Mouse (Mus musculus): ENCODE data around the gene Uck2.

Uck2 gene

DNA sequence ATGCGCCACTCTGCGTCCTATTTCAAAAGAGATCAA lies at the start of gene Uck2:
Gene Uck2 (minus strand): TSS at position 1 of the 36 bp plus-strand sequence.
- in situ Hi-C loops (cut with MboI): no loop called here

DNA sequence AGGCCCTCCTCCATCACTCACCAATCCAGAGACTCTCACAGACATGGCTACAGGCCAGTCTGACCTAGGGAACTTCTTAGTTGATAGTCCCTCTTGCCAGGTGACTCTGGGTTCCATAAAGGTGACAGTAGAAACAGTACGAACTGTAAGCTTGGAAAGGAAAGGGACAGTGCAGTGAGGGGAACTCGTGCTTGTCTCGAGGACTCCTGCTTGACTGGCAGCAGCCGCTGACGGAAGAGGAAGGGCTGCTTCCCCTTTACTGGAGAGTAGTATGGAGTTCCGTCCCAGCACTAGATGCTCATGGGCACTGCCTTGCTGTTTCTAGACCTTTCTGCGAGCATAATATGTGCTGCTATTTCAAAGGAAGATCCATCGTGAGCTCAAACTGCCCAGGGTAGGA lies 46.0 kb upstream of the Uck2 start:
- in situ Hi-C loops (cut with MboI): no loop called here

DNA sequence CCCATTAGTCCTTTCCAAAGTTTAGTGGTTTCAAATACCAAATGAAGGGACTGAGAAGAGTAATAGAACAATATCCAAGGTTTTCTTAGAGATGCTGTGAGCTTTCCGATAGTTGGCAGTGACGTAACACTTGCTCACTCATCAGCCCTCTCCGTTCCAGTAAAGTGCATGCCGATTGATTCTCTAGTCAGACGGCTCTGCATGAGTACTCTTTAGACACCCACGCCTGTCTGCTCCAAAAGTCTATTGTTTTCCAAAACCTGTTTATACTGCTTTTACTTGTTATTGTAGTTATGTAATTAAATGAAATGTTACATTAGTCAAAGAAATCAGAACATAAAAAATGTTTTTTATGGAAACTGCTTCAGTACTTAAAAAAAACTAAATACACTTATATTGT lies 43.7 kb upstream of the Uck2 start:
- in situ Hi-C loops (cut with MboI): no loop called here

DNA sequence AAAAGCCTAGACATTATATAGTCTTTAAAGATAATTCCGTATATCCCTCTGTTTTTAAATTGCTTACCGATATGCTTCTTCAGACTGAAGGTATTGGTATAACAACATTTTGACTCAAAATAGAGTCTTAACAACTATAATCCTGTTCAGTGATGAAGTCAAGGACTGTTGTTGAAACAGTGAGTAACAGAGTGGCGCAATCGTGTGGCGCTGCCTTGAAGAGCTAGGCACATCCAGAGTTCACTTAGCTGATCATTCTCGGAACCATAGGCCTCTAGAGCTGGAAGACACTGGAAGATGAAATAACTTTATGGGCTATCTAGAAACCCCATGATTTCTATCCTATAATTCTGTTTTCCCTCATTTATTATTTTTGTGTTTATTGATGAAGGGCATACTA lies 36.6 kb upstream of the Uck2 start:
- in situ Hi-C loops (cut with MboI): no loop called here

DNA sequence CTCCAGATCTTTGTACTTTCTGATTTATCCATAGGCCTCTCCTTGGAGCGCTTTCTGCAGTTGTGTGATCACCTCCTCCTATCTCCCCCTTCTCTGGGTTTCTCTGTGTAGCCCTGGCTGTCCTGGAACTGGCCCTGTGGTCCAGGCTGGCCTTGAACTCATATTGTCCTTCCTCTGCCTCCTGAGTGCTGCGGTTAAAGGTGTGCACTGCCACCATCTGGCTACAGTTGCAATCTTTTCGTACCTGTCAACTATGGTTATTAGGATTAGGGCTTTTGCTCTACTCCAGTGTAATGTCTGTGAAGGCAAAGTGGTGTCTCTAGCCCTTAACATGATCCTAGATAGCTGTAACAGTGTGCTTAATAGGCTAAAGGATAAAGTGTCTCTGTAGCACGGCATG lies 28.1 kb upstream of the Uck2 start:
- in situ Hi-C loops (cut with MboI): no loop called here

DNA sequence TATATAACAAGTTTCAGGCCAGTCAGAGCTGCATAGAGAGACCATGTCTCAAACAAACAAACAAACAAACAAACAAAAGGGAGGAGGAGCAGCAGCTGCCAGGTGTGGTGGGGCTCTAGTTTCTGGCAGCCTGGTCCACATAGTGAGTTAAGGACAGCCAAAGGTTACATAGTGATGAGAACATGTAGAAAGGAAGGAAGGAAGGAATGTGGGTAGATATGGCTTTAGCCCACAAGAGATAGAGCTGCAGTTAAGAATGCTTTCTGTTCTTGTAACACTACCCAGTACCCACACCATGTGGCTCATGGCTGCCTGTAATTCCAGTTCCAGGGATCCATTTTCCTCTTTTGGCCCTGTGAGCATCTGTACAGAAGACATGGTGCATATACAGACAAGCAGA lies 27.2 kb upstream of the Uck2 start:
- in situ Hi-C loops (cut with MboI): no loop called here

DNA sequence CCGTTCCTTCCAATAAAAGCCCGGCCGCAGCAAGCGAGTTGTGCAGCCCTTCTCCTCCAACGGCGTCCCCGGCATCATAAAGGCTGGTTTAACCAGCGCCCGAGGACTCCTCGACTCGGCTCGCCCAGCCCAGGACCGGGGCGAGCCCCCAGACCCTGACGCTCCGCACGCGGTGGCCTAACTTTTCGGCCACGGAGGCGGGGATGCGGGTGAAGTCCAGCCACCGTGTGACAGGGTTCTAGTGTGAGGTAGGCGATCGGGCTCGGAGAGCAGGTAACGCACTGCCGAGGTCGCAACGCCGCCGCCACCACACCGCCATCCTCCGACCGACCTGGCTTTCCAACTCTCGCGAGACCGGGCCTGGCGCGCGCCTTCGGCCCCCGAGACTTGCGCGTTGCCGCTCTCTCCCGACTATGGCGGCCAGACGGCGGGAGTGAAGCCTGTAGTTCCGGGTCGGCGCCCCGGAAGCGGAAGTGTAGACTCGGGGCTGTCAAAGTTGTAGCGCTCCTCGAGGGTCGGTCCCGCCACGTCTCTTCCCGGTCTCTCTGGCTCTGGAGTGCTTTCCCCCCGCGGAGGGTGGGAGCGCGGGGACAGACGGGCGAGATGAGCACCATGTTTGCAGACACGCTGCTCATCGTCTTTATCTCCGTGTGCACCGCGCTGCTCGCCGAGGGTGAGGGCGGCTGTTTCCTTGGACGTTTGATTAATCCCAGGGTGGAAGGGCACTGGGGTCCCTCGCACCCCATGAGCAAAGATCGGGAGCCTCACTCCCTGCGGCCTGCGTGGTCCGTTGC lies 23.3 kb upstream of the Uck2 start, which contains the start of gene Tmco1:
Gene Tmco1 (plus strand): TSS at position 118 of the 794 bp plus-strand sequence.
- in situ Hi-C loops (cut with MboI): no loop called here

DNA sequence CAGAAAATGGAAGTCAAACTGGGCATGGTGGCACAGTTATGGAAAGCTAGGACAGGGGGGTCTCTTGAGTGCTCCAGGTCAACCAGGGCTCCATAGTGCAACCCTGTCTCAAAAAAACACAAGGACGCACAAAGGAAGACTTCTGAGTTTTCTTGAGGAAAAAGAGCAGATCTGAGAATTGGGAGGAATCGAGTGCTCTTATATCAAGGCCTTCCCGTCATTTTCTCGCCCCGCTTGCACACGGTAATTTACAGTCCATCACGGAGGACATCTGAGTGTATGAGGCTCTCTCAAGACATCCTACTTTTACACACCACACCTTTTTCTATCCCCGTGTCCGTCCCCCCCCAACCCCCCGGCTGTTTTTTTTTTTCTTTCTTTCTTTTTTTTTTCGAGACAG lies 22.6 kb upstream of the Uck2 start:
- in situ Hi-C loops (cut with MboI): no loop called here

DNA sequence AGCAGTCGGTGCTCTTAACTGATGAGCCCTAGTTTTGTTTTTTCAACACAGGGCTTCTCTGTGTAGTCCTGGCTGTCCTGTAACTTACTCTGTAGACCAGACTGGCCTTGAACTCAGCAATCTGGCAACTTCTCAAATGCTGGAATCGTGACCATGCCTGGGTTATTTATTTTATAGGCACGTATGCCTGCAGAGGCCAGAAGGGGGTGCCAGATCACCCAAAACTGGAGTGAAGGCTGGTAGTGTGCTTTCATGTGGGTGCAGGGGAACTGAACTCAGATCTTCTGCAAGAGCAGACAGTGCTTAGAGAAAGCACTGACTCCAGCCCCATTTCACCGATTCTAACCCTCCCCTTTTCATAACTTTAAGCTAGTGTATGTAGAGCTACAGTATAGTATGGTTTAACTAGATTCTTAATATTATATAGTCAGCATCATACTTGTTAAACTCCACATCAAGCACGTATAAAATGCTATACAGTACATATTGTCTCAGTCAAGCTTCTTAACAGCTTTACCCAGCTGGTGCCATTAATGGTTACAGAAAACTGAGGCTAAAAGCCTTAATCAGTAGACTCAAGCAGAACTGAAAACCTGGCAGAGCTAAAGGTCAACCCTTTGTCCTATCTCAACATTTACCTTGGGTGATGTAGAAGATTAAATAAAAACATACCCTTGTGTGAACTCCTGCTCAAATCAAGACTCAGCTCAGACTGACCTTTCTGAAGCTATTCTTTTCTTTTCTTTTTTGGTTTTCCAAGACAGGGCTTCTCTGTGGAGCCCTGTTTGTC lies 21.5 kb upstream of the Uck2 start:
- in situ Hi-C loops (cut with MboI): no loop called here

DNA sequence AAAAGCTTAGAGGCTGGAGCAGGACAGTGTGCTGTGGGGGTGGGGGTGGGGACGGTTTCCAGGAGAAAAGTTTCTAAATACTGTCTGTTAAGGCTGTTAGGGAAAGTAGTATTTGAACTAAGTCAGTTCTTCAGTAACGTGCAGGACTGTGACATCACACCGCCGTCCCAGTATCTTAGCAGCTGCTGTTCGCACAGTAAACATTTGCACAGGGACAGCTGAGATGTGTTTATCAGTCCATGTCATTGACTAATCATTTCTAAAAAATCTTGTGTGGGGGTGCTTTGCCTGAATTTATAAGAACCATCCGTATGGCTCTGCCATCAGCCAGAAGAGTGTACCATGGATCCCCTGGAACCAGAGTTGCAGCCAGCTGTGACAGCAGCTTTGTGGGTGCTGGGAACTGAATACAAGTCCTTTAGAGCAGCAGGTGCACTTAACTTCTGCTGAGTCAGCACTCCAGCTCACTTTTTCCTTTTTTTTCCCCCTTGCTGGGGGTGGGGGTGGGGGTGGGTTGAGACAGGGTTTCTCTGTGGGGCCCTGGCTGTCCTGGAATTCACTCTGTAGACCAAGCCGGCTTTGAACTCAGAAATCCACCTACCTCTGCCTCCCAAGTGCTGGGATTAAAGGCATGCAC lies 20.5 kb upstream of the Uck2 start:
- in situ Hi-C loops (cut with MboI): no loop called here

DNA sequence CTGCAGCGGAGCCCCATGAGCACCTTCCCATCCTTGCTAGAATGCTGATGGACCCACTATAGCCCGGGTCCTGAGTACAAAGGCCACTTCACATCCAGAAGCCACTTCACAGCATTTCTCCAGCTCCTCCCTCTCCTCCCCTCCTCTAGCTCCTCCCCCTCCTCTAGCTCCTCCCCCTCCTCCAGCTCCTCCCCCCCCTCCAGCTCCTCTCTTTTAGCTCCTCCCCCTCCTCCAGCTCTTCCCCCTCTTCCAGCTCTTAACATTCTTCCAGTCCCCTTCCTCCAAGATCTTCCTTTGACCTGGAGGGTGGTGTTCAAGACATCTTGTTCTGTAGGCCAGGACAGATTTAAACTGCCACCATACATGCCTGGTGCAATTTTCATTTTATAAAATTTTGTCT lies 15.0 kb upstream of the Uck2 start:
- in situ Hi-C loops (cut with MboI): no loop called here

DNA sequence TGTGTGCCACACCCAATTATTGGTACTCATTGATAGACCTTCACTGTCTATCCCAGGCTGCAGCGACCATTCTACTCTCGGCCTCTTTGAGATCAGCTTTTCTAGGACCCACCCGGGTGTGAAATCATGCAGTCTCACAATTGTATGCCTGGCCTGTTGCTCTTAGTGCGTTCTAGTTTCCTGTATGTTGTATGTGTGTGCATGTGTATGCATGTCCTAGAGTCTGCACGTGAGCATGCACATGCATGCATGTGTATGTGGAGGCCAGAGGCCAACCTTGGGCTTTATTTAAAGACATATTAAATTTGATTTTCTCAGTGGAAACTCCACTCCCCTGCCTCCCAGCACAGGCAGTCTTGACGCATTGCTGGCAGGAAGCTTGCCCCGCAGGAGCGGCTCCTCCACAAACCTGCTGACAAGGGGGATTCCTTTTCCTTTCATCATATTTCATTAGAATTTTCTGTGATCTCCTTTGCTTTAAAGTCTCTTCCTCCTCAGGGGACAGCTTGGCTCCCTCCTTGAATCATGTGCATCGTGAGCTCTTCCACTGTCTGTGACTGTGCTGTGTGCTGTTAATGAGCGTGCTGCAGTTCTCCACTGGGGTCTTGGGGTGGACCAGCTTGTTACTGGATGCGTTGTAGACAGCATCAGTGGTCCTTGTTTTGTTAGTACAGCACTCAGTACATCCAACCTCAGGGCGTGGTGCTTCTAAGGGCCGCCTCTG lies 10.7 kb upstream of the Uck2 start:
- in situ Hi-C loops (cut with MboI): no loop called here

DNA sequence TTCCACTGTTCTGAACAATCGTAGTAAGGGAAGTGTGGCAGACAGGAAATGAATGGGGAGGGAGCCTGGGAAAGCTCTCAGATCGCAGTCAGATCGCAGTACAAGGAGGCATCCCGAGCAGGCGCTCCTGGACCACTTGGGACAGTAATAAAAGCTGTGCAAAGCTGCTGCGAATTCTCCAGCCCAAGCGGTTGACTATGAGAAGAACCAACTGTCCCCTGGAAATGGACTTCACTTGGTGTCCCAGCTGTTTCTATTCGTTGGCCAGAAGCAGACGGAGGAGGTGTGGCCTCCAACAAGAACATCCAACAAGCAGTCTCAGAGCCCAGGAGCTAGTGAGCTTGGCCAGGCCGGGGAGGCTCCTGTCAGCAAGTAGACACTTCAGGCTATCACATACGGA lies 7.3 kb upstream of the Uck2 start:
- in situ Hi-C loops (cut with MboI): no loop called here

DNA sequence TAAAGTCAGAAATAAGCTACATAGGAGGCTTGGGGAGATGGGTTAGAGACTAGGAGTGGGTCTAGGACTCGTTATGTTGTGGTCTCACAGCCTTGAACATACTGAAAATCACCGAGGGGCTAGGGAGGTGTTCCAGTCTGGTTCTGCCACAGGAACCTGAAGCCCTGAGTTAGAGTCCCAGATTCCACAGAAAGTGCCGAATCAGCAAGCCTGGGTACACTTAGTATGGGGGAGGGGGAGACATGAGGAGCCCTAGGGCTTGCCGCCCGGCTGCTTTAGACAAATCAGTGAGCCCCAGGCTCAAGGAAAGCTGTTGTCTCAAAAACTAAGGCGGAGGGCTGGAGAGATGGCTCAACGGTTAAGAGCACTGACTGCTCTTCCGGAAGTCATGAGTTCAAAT lies 6.5 kb upstream of the Uck2 start:
- in situ Hi-C loops (cut with MboI): no loop called here

DNA sequence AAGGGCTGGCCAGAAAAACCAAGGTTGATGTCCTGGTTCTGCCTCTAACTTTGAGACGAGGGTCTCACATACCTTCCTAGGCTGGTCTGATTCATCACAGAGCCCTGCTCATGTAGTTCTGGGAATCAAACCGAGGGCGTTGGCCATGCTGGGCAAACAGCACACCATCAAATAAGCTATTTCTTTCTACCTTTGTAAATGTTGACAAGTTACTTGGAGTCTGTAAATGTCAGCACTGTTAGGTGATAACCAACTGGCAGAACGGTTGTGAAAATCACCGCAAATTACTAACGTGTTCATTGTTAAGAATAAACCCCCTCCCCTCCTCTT lies 5.1 kb upstream of the Uck2 start:
- in situ Hi-C loops (cut with MboI): no loop called here

DNA sequence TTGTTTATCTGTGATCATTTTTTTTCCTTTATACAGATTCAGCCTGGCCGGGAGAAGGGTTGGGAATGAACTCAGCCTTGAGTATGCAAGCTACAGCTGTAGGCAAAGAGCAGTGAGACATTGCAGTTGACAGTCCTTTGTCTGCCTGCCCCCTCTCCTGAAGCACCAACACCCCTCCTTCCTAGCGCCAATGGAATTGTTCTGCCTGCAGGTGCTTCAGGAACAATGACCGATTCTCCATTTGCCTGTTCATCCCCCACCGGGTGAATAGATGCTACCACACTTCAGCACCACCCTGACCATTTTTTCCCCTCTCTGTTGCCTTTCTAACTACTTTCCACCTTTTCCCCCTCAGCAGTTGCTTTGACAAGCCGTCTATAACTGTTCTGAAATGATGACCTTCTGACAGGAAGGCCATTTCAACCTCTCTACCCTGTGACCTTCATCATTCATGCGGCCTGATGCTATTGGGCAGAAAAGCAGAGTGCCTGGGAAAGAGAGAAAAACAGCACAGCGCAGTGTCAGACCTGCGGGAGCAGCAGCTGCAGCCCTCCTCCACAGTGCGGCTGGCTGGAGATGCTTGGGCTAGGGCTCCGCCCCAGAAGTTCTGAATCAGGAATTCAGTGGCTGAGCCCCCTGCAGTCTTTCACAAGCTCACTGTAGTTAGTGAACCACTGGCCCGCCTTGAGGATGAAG lies 4.6 kb upstream of the Uck2 start:
- in situ Hi-C loops (cut with MboI): no loop called here

DNA sequence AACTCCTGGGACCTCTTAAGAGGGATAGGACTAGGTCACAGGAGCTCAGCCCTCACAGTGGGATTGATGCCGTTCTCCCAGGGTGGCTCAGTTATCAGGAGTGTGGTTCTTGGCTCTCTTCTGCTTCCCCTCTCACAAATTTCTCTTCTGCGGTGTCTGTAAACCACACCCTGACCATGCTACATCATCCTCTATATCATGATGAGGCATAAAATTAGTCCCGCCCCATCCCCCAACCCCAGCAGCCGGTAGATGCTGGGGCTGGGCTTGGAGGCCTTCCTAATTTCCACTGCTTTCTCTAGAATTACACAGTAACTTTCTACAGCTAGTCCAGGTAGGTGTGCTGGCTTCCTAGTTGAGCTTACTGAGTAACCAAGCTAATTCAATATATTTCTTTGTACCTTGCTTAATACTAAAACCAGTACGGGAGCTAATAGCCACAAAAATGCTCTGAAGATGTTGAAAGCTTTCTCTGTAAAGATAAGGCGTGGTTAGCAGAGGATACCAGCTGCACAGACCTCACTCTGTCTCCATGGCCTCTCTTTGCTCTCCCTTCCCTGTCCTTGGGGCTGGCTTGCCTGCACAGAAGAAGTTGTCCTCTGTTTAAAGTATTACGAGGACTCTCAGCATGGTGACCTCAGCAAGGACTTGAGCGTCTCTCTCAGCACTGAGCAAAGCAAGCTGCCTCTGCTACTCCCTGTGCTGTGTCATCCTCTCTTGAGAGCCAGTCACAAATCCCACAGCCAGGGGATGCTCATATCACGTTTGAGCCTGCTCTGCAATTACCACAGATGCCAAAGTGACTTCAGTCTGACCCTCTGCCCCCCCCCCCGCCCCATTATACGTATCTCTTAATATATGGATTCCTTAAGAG lies 3.8 kb upstream of the Uck2 start:
- in situ Hi-C loops (cut with MboI): no loop called here

DNA sequence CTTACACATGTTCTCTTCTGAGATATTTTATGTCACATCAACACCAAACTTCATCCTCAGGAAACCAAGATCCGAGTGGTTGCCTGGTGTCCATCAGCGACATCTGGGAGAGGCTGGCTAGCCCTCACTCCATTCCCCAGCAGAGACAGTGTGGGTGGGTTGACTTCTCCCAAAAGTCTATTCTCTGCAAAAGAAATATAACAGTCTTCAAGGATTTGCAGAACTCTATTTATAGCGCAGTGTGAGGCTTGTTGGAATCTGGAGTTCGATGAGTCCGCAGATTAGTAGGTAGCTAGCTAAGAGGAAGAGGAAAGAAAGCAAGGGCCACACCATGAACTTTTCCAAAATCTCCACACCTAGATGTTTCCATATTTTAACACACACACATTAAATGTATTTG lies 2.0 kb upstream of the Uck2 start:
- in situ Hi-C loops (cut with MboI): no loop called here

DNA sequence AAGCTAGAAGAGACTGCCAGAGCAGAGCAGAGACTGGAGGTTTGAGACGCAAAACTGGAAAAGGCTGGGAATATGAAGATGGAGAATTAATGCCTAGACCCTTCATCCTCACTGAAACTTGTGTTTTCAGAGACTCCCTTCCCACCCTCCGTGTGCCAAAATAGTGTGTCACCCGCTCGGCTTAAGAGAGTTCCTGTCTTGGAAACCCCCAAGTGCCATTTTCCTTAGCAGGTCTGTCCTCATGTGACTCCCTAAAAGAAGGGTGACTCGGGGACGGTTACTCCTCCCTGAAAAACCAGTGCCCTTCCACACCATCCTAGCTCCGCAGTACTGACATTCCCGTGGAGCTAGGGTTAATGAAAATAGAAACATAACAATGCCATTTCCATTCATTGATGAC lies 236 bp upstream of the Uck2 start:
- in situ Hi-C loops (cut with MboI): no loop called here

DNA sequence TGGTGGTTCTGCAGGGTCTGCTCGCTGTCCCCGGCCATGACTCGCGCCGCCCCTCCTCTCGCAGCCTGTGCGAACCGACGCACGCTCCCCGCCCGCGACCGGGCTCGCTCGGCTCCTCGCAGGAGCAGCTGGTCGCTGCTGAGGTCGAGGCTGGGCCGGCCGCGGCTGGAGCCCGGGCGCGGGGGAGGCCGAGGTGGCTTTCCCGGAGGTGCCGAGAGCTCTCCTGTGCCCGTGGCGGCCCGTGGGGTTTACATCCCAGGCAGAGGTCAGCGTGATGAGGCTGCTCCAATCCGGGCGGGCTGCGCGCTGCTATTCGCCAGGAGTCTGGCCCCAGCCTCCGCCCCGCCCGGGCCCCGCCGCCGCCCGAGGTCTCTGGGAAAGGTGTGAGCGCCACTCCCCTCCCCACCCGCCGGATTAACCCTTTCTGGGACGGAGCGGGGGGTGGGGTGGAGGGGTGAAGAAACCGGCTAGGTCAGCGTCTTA lies 242 bp downstream of the Uck2 start:
- in situ Hi-C loops (cut with MboI): no loop called here

DNA sequence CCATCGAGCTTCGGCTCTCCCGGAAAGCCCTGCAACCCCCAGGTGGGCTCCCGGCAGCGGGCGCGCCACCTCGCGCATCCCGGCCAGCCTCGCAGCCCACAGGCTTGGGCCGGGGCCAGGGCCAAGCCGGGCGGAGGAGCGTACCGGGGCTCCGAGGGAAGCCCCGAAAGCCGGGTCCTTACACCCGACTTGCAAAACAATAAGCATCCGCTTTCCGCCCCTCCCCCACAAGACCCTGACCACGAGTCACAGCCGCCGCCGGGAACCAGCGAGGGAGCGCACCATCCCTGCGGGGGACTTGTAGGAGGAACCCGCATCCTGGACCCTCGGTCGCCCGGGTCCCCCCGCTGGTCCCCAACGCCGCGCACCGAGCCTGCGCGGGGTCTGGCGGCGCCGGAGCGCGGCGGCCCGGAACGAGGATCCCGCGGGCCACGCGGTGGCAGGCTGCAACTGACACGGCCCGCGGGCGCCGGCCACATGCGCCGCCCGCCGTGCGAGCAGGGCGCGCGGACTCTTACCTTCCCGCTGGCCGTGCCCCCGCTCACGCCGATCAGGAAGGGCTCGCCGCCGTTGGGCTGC lies 773 bp downstream of the Uck2 start:
- in situ Hi-C loops (cut with MboI): no loop called here

All from mature B cell (primary cell).